Mouse (Mus musculus) midbrain, embryonic 12.5 days (tissue): ENCODE measurements around the gene Sec23b. TPM values are rescaled to one million over a fixed set of nuclear protein-coding genes. Genes with fewer than 3 reads are reported as not detected.

Experiments
- microRNA-seq: library from miRNA; unstranded; fragments of <30 nt; microRNA quantifications from one replicate; pipeline ENCODE4, GENCODE M21; 2017
- polyA plus RNA-seq: library from polyadenylated mRNA; unstranded; fragments of >200 nt; fragmentation: Nextera tagmentation; extraction: Ambion mirVana; gene quantifications from 2 replicates; pipeline ENCODE4 v1.2.1, GENCODE M21; 2016

Gene Sec23b
- polyA plus RNA-seq, 1 experiment from 2014 or later: 109 TPM

Small RNA genes within 50 kb of the gene (microRNA-seq; reads per million reads assigned to microRNA genes)
- gene Gm24823: not detected

Other genes starting within 250 kb of the Sec23b start
- not detected in 2 replicates for gene Ovol2, start 224.1 kb upstream of the Sec23b start, polyA plus RNA-seq
- 46.0 and 47.1 TPM in 2 replicates for gene Kat14, start 187.2 kb upstream of the Sec23b start, polyA plus RNA-seq
- gene Pet117, start 187.2 kb upstream of the Sec23b start, polyA plus RNA-seq: not detected in 2 replicates
- gene Dzank1, start 28.8 kb upstream of the Sec23b start, polyA plus RNA-seq: 3.6 and 4.8 TPM in 2 replicates
- gene Polr3f, start 28.5 kb upstream of the Sec23b start, polyA plus RNA-seq: 33.9 and 36.5 TPM in 2 replicates
- gene Rbbp9, start 5.4 kb upstream of the Sec23b start, polyA plus RNA-seq: 60.3 and 62.0 TPM in 2 replicates
- gene Smim26, start 37.8 kb downstream of the Sec23b start, polyA plus RNA-seq: 38.4 and 48.4 TPM in 2 replicates
- gene Dtd1, start 43.7 kb downstream of the Sec23b start, polyA plus RNA-seq: 36.6 and 39.9 TPM in 2 replicates